Mouse (Mus musculus) liver, postnatal 0 days (tissue): ENCODE measurements around the gene Tmem182. TPM values are rescaled to one million over a fixed set of nuclear protein-coding genes. Genes with fewer than 3 reads are reported as not detected.
A peak's percentile ranks its signal among the peaks of the same experiment; 100 is the strongest.

Experiments
- ATAC-seq: fragments of 200-750 bp; cut with Nextera tagmentation; 2 replicates; pipeline ENCODE4 v1.8.0; 2017; ENCODE audit warnings: mild to moderate bottlenecking, moderate library complexity
- DNase-seq: peaks from one replicate; pipeline ENCODE4 v3.0.0-alpha.2; 2016
- H3K27ac ChIP-seq: fragments of 300-500 bp; sonication (generic); 2 replicates; pipeline ENCODE4 v1.5.1; 2014; ENCODE audit warnings: antibody characterized with exemption, moderate library complexity, mild to moderate bottlenecking, low read depth
- H3K27me3 ChIP-seq: fragments of 300-500 bp; sonication (generic); 2 replicates; pipeline ENCODE4 v1.6.1; 2014; ENCODE audit warnings: low read length, control low read depth, mixed read lengths; ENCODE audit not compliant: insufficient read depth
- H3K36me3 ChIP-seq: fragments of 300-500 bp; sonication (generic); replicated peaks from 2 replicates; pipeline ENCODE4 v1.6.1; 2014; ENCODE audit warnings: mild to moderate bottlenecking, control low read depth, low read length, moderate library complexity, mixed read lengths; ENCODE audit not compliant: insufficient read depth
- H3K4me1 ChIP-seq: fragments of 300-500 bp; sonication (generic); 2 replicates; pipeline ENCODE4 v1.6.1; 2014; ENCODE audit warnings: antibody characterized with exemption, mild to moderate bottlenecking, control low read depth; ENCODE audit not compliant: insufficient read depth
- H3K4me2 ChIP-seq: fragments of 300-500 bp; sonication (generic); 2 replicates; pipeline ENCODE4 v1.6.1; 2014; ENCODE audit warnings: low read depth, mild to moderate bottlenecking, low read length, moderate library complexity, mixed read lengths
- H3K4me3 ChIP-seq: fragments of 300-500 bp; sonication (generic); 2 replicates; pipeline ENCODE4 v1.5.1; 2014; ENCODE audit warnings: low read depth, low read length
- H3K9ac ChIP-seq: fragments of 300-500 bp; sonication (generic); replicated peaks from 2 replicates; pipeline ENCODE4 v1.6.1; 2014; ENCODE audit warnings: mild to moderate bottlenecking, moderate library complexity
- H3K9me3 ChIP-seq: fragments of 300-500 bp; sonication (generic); 2 replicates; pipeline ENCODE4 v1.6.1; 2016; ENCODE audit warnings: mild to moderate bottlenecking, control low read depth, low read length, mixed read lengths
- CTCF ChIP-seq: sonication (generic); IDR thresholded peaks from 2 replicates; pipeline ENCODE4 v1.5.1; 2016; ENCODE audit warnings: antibody characterized with exemption, low read depth
- EP300 ChIP-seq: IDR thresholded peaks from 2 replicates; pipeline ENCODE4 v1.6.1; 2016; ENCODE audit warnings: antibody characterized with exemption, low read depth, mild to moderate bottlenecking
- WGBS: fragments of 180-500 bp; shearing (Covaris S2); extraction: QIAGEN DNeasy Blood & Tissue Kit; methylation state at CpG from one replicate; pipeline ENCODE4 v1.1.7; 2014; ENCODE audit not compliant: insufficient replicate concordance; 5-methylcytosine and 5-hydroxymethylcytosine counted together
- polyA plus RNA-seq: library from polyadenylated mRNA; unstranded; fragments of >200 nt; fragmentation: Nextera tagmentation; extraction: Ambion mirVana; gene quantifications from 2 replicates; pipeline ENCODE4 v1.2.1, GENCODE M21; 2015

The Tmem182 gene
- polyA plus RNA-seq, 1 experiment from 2014 or later: 0.06 TPM

- 64% methylated on average over 7 of the region's 7 CpGs for WGBS
- no peak for ATAC-seq
Observed at GRCm38 (mm10) chr1:40825826-40826225, 20.4 kb downstream of the Tmem182 start.

GRCm38 (mm10) chr1:40829213-40829914, 24.0 kb downstream of the Tmem182 start:
- Histone ChIP-seq H3K27ac (no peak overlapping the region), H3K36me3 (no peaks in the 10 kb centered on the region), H3K4me3 (no peak overlapping the region), H3K9me3 (no peaks in the 10 kb centered on the region), H3K27me3 (no peaks in the 10 kb centered on the region), H3K4me2 (no peak overlapping the region), H3K9ac (no peak overlapping the region), H3K4me1 (no peaks in the 10 kb centered on the region)
- no peak for DNase-seq
- no peak for ATAC-seq
- TF ChIP-seq EP300 (no peak), CTCF (no peak)
- 65% methylated on average over 10 of the region's 10 CpGs for WGBS

More at GRCm38 (mm10) chr1:40825826-40826225, 20.4 kb downstream of the Tmem182 start:
- no peaks in the 10 kb centered on the region for H3K36me3 ChIP-seq
- H3K9me3 ChIP-seq: no peaks in the 10 kb centered on the region
- no peaks in the 10 kb centered on the region for H3K27me3 ChIP-seq
- H3K4me2 ChIP-seq: no peak overlapping the region
- H3K4me1 ChIP-seq: no peaks in the 10 kb centered on the region
- no peak overlapping the region for H3K9ac ChIP-seq
- H3K4me3 ChIP-seq: no peak overlapping the region
- H3K27ac ChIP-seq: no peak overlapping the region
- TF ChIP-seq CTCF: no peak
- TF ChIP-seq EP300: no peak
- no peak for DNase-seq

- WGBS: 74% methylated on average over 4 of the region's 4 CpGs
- TF ChIP-seq EP300: no peak
- ATAC-seq: no peak
Observed at GRCm38 (mm10) chr1:40830712-40831507, 25.5 kb downstream of the Tmem182 start.

GRCm38 (mm10) chr1:40835468-40835867, 30.1 kb downstream of the Tmem182 start:
- no peaks in the 10 kb centered on the region for H3K36me3 ChIP-seq
- no peak overlapping the region for H3K27ac ChIP-seq
- DNase-seq: no peak
- no peaks in the 10 kb centered on the region for H3K9me3 ChIP-seq
- H3K27me3 ChIP-seq: no peaks in the 10 kb centered on the region
- H3K4me1 ChIP-seq: no peaks in the 10 kb centered on the region
- H3K9ac ChIP-seq: no peak overlapping the region
- H3K4me2 ChIP-seq: no peak overlapping the region
- WGBS: 73% methylated on average over 4 of the region's 4 CpGs
- no peak for ATAC-seq
- H3K4me3 ChIP-seq: no peak overlapping the region
- TF ChIP-seq EP300 (no peak), CTCF (no peak)

More at GRCm38 (mm10) chr1:40830712-40831507, 25.5 kb downstream of the Tmem182 start:
- Histone ChIP-seq H3K4me2 (no peak overlapping the region), H3K27me3 (no peaks in the 10 kb centered on the region), H3K36me3 (no peaks in the 10 kb centered on the region), H3K4me3 (no peak overlapping the region), H3K9me3 (no peaks in the 10 kb centered on the region), H3K4me1 (no peaks in the 10 kb centered on the region), H3K27ac (no peak overlapping the region), H3K9ac (no peak overlapping the region)
- no peak for DNase-seq

GRCm38 (mm10) chr1:40840605-40841004, 35.2 kb downstream of the Tmem182 start:
- 67% methylated on average over 8 of the region's 8 CpGs for WGBS
- TF ChIP-seq CTCF: no peak
- TF ChIP-seq EP300: no peak

GRCm38 (mm10) chr1:40841032-40841761, 35.8 kb downstream of the Tmem182 start:
- H3K9ac ChIP-seq: no peak overlapping the region
- no peaks in the 10 kb centered on the region for H3K27me3 ChIP-seq
- H3K4me3 ChIP-seq: no peak overlapping the region
- TF ChIP-seq EP300: no peak
- TF ChIP-seq CTCF: no peak
- no peak overlapping the region for H3K4me2 ChIP-seq
- ATAC-seq: peak; percentile 17; the same call in 1 of the 2 replicates
- 54% methylated on average over 5 of the region's 5 CpGs for WGBS
- H3K9me3 ChIP-seq: no peaks in the 10 kb centered on the region
- no peaks in the 10 kb centered on the region for H3K4me1 ChIP-seq
- no peaks in the 10 kb centered on the region for H3K36me3 ChIP-seq
- DNase-seq: no peak
- no peak overlapping the region for H3K27ac ChIP-seq

More at GRCm38 (mm10) chr1:40840605-40841004, 35.2 kb downstream of the Tmem182 start:
- DNase-seq (no peak), ATAC-seq (no peak)
- Histone ChIP-seq H3K36me3 (no peaks in the 10 kb centered on the region), H3K27ac (no peak overlapping the region), H3K9ac (no peak overlapping the region), H3K27me3 (no peaks in the 10 kb centered on the region), H3K9me3 (no peaks in the 10 kb centered on the region), H3K4me3 (no peak overlapping the region), H3K4me1 (no peaks in the 10 kb centered on the region), H3K4me2 (no peak overlapping the region)
